Mouse (Mus musculus): ENCODE measurements at regions not wholly inside any gene's neighbourhood (a gene's known extent, or its start where the extent isn't known, plus 50 kb on each side); places are given as distances from the start of the nearest gene placed in this dataset. TPM values are rescaled to one million over a fixed set of nuclear protein-coding genes. Genes with fewer than 3 reads are reported as not detected.

DNA sequence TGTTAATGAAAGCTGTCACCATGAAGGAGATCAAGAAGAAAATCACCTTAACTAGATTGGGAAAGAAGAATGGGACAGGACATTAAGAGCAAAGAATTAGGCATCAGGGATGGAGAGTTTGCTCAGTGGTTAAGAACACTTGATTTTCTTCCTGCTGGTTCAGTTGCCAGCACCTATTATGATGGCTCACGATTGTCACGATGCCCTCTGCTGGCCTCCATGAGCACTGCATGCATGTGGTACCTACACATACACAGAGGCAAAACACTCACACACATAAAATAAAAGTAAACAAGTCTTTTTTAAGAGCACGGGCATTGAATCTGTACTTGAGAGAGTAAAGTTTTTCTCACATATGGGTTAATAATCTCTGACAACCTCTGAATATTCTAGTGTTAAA lies 88.1 kb upstream of the Elac2 start:
- no peaks in the 10 kb centered on the region for H3K4me1 ChIP-seq
- H3K36me3 ChIP-seq = no peaks in the 10 kb centered on the region
- H3K9ac ChIP-seq = no peak overlapping the region
- no peak overlapping the region for H3K4me3 ChIP-seq (replicated peaks)
- no peak for ATAC-seq (ENCODE audit: insufficient read depth, low FRiP score, low read depth)
- H3K27ac ChIP-seq = no peak overlapping the region
- no peaks in the 10 kb centered on the region for H3K9me3 ChIP-seq
- no peak overlapping the region for H3K4me2 ChIP-seq
- 46% methylated on average over 3 of the region's 3 CpGs for WGBS
- H3K27me3 ChIP-seq (replicated peaks) = no peaks in the 10 kb centered on the region

DNA sequence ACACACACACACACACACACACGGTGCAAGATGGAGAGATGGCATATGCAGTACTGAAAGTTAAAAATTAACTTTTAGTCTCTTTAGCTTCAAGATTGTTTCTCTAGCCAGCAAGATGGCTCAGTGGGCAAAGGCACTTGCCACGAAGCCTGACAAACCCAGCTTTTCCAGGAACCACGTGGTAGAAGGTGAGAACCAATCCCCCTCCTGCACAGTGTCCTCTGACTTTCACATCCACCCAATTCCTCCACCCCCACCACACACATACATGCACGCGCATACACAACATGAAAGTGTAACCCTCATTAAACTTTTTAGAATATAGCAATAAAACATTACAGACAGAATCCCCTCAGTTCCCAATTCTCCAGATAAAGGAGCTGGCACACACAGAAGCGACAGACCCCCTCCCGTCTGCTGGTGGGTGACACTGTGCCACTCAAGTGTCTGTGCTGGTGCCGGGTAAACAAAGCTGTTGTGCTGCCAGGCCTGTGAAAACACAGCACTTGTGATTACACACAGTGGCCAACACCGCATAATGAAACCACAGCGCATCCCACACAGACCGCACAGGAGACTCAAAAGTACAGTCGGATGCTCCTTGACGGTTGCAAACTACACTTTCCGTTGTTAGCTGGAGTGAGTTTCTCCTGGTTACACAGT lies 82.9 kb upstream of the Elac2 start:
- no peaks in the 10 kb centered on the region for H3K4me1 ChIP-seq
- H3K4me3 ChIP-seq (replicated peaks) = no peak overlapping the region
- no peak overlapping the region for H3K27ac ChIP-seq
- no peaks in the 10 kb centered on the region for H3K27me3 ChIP-seq (replicated peaks)
- no peaks in the 10 kb centered on the region for H3K36me3 ChIP-seq
- no peak overlapping the region for H3K9ac ChIP-seq
- 75% methylated on average over 14 of the region's 14 CpGs for WGBS
- no peak for ATAC-seq (ENCODE audit: insufficient read depth, low FRiP score, low read depth)
- H3K9me3 ChIP-seq = no peaks in the 10 kb centered on the region
- H3K4me2 ChIP-seq = no peak overlapping the region

DNA sequence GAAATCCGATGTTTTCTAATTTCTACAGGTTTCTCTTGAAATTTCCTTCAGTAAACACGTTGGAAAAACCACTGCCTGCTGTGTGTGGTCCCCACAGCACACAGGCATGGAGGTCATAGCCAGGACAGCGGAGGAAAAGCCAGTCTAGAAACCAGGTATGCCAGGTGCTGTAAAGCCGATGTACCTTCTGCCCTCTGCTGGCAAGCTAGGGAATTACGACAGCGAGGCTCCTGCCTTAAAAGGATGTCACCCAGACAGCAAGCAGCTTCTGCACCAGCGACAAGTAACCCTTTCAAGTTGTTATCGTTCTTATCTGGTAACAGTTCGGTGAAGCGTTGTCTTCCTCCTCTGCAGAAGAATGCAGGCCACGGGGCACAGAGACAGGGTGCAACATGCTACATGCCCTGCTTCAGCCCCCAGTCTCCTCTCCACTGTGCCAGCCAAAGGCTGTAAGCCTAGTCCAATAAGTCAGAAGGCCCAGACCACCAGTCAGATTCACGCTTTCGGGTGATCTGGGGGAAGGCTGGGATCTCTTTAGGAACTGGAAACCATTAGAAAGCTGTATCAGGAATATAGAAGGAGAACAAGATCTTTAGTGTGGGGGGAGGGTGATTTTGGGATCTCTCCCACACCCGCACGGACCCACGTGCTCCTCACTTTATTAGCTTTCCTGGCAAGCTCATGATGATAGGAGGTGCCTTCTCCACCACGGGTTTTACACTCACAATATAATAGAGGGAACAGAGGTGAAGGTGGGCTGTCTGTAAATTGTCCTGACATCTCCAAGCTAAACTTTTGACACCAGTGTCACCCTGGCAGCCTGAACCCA lies 79.9 kb upstream of the Elac2 start:
- no peak overlapping the region for H3K4me2 ChIP-seq
- H3K36me3 ChIP-seq = no peaks in the 10 kb centered on the region
- H3K4me3 ChIP-seq (replicated peaks) = no peak overlapping the region
- WGBS = 23% methylated on average over 17 of the region's 17 CpGs
- H3K9ac ChIP-seq = no peak overlapping the region
- no peaks in the 10 kb centered on the region for H3K9me3 ChIP-seq
- H3K27me3 ChIP-seq (replicated peaks) = no peaks in the 10 kb centered on the region
- H3K4me1 ChIP-seq = no peaks in the 10 kb centered on the region
- H3K27ac ChIP-seq = no peak overlapping the region
- no peak for ATAC-seq (ENCODE audit: insufficient read depth, low FRiP score, low read depth)

DNA sequence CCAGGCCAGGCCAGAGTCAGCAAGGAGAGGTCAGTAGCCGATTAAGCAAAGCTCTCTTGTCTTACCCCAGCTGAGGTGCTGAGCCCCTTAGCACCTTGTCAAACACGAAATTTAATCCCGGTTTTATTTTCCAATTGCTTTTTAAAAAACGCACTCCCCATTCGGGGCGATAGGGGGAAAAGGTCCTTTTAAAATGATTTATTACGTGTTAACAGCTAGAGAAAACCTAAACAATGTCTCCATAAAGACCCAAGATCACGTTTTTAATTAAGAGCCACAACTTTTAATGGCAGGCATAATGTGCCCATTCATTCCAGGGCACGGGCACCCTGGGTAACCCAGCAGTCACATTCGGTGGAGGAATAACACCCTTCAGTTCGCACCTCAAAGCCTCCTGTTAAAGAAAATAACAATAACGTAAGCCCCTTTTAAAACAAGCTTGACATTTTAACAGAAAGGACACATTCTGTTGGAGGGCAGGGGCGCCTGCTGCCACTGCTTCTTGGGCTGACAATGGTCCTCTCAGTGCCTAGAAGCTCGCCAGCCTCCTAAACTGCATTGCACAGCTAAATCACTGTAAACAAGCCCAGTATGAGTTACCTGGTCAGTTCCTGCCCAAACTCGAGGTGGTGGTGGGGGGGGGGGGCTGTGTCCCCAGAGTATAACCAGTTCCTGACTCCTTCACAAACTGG lies 79.1 kb upstream of the Elac2 start:
- H3K4me2 ChIP-seq = no peak overlapping the region
- ATAC-seq (ENCODE audit: insufficient read depth, low FRiP score, low read depth) = no peak
- WGBS = 48% methylated on average over 15 of the region's 15 CpGs
- H3K27me3 ChIP-seq (replicated peaks) = no peaks in the 10 kb centered on the region
- H3K4me3 ChIP-seq (replicated peaks) = no peak overlapping the region
- no peak overlapping the region for H3K27ac ChIP-seq
- H3K36me3 ChIP-seq = no peaks in the 10 kb centered on the region
- no peak overlapping the region for H3K9ac ChIP-seq
- H3K9me3 ChIP-seq = no peaks in the 10 kb centered on the region
- no peaks in the 10 kb centered on the region for H3K4me1 ChIP-seq

DNA sequence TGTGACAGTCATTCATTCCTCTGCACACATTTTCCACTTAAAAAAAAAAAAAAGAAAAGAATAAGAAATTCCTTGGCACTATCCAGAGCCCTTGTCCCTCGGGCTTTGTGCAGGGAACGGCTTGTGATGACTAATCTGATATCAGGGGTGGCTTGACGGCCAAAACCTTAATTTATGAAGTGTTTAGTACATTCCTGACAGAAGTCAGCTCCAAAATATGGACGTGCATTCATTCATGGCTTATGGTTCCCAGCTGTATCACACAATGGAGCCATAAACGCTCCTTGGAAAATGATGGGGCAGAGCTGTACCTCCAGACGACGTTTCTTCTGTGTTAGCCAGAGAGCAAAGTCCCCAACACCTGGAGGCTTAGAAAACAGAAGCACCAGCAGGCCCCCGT lies 62.1 kb upstream of the Elac2 start:
- no peak for ATAC-seq (ENCODE audit: insufficient read depth, low FRiP score, low read depth)
- Histone ChIP-seq H3K9ac (no peak overlapping the region), H3K9me3 (no peaks in the 10 kb centered on the region), H3K4me2 (no peak overlapping the region), H3K4me1 (no peaks in the 10 kb centered on the region), H3K4me3 (replicated peaks) (no peak overlapping the region), H3K27me3 (replicated peaks) (no peaks in the 10 kb centered on the region), H3K36me3 (no peaks in the 10 kb centered on the region), H3K27ac (no peak overlapping the region)
- 35% methylated on average over 8 of the region's 8 CpGs for WGBS

DNA sequence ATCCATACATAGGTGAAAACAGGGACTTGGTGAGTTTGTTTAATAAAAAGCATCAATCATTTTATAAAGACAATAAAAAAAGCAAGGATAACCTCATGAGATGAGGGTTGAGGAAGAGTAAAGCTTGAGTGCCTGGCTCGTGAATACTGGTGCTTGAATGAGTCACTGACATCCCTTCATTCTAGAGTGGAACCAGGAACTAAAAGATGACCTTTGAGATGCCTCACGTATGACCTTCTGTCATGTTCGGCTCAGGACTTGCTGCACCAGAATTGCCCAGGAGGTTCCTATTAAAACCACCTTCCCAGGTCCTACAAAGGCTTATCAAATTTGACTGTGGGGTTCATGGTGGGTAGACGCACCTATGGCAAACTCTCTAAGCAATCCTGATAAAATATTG lies 61.5 kb upstream of the Elac2 start:
- no peak for ATAC-seq (ENCODE audit: insufficient read depth, low FRiP score, low read depth)
- Histone ChIP-seq H3K4me3 (replicated peaks) (no peak overlapping the region), H3K4me1 (no peaks in the 10 kb centered on the region), H3K9ac (no peak overlapping the region), H3K4me2 (no peak overlapping the region), H3K36me3 (no peaks in the 10 kb centered on the region), H3K27ac (no peak overlapping the region), H3K9me3 (no peaks in the 10 kb centered on the region), H3K27me3 (replicated peaks) (no peaks in the 10 kb centered on the region)
- 70% methylated on average over 4 of the region's 4 CpGs for WGBS

DNA sequence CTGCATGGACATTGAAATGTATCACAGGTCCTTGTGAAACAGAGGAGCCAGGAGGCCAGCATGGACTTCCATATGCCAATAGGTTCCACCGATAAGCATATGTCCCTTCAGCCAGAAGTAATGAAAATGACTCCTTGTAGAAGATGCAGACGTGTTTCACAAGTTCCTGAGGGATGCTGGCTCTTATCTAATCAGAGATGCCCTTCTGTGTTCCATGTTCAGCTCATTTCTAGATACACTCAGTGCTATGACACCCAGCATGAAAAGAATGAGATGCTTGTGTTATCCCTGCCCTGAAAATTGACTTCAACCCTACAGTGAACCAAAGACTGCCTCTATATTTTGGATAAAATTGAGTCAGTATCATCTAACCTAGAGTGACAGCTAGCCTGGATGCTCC lies 53.8 kb upstream of the Elac2 start:
- Histone ChIP-seq H3K9me3 (no peaks in the 10 kb centered on the region), H3K4me1 (no peaks in the 10 kb centered on the region), H3K27ac (no peak overlapping the region), H3K27me3 (replicated peaks) (no peaks in the 10 kb centered on the region), H3K36me3 (no peaks in the 10 kb centered on the region), H3K4me3 (replicated peaks) (no peak overlapping the region), H3K4me2 (no peak overlapping the region), H3K9ac (no peak overlapping the region)
- no peak for ATAC-seq (ENCODE audit: insufficient read depth, low FRiP score, low read depth)
- WGBS = 78% methylated on average over 2 of the region's 2 CpGs

DNA sequence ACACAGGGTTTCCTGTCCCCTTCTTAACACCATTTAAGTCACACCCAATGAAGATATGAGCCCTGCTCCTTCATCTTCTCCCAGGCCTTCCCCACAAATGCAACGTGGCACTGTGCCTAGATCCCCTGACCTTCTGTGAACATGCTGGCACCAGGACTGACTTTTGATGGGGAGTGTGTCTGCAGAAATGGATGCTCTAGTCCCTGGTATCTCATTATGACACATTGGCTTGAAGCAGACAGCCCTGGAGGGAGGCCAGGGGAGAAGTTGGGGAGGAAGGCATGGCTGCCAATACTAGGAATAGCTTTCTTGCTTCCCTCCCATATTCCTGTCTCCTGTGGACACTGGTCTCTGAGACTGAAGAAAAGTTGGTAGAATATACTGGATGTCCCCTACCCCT lies 52.9 kb upstream of the Elac2 start:
- Histone ChIP-seq H3K36me3 (no peaks in the 10 kb centered on the region), H3K4me2 (no peak overlapping the region), H3K9ac (no peak overlapping the region), H3K4me1 (no peaks in the 10 kb centered on the region), H3K27me3 (replicated peaks) (no peaks in the 10 kb centered on the region), H3K9me3 (no peaks in the 10 kb centered on the region), H3K4me3 (replicated peaks) (no peak overlapping the region), H3K27ac (no peak overlapping the region)
- WGBS = 68% methylated on average over 1 of the region's 1 CpGs
- no peak for ATAC-seq (ENCODE audit: insufficient read depth, low FRiP score, low read depth)

Small RNA genes lying in the stretch of these regions (microRNA-seq; reads per million reads assigned to microRNA genes)
- not detected for gene Gm24275
